ENCODE assay signal across 14 mouse cellular contexts in the genomic region with DNA sequence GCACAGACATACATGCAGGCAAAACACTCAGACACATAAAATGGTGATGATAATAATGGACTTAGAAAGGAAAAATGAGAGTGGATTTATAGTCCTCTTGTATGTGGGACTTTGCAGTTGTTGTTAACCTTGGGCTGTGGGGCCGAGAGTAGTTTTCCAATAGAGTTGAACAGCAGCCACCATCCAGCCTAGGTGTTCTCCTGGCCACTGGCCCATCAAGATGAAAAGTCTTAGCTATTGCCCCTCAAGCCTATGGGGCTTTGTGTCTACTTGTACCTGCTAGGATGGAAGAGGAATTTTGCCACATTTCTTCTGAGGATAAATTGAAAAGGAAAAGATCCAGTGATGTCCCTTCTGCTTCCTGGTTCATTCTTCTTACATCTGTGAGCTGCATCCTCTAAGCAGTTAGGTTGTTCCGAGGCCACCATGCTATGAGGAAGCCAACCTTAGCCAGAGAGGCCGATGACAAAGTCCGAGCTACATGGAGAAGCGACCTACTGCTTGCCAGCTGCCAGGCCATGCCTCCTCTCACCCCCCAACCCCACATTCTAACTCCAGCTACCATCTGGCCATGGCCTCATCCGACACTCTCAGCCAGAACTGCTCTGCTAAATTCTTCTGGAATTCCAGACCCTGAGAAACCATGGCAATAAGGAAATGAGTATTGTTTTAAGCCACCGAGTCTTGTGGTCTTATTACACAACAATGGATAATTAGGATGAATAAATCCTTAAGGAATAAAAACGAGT. TPM values are rescaled to one million over a fixed set of nuclear protein-coding genes. Genes with fewer than 3 reads are reported as not detected.
DNase-seq lines count a peak whose midpoint lies in the region; ATAC-seq and TF ChIP-seq lines count a peak whose summit lies in the region.
"Had no signal": no experiment of that assay in that cellular context is flagged by ENCODE, and none has a peak within 500 bp of the region (broad histone marks: within the 10 kb centered on the region; RNA-seq: fewer than 3 reads in every experiment).

No protein-coding gene starts in this region.

- no peaks in the 10 kb centered on the region for H3K36me3 ChIP-seq in heart, embryonic 11.5 days (ENCODE audit: control insufficient read depth, insufficient read depth, low read length)
- H3K36me3 ChIP-seq in stomach, postnatal 0 days (ENCODE audit: control insufficient read depth, insufficient read depth, low read length), result no peaks in the 10 kb centered on the region
- H3K36me3 ChIP-seq: forebrain, embryonic 12.5 days; hindbrain, embryonic 10.5 days; limb, embryonic 15.5 days had no signal

- WGBS in heart, embryonic 11.5 days (ENCODE audit: insufficient replicate concordance), result 68% methylated on average over 8 of the region's 8 CpGs
- WGBS in stomach, postnatal 0 days, result 66% methylated on average over 8 of the region's 8 CpGs

- H3K27me3 ChIP-seq in heart, embryonic 11.5 days (ENCODE audit: control insufficient read depth, insufficient read depth, low read length), result no peaks in the 10 kb centered on the region
- no peaks in the 10 kb centered on the region for H3K27me3 ChIP-seq in stomach, postnatal 0 days (ENCODE audit: control insufficient read depth, insufficient read depth, low read length)
- H3K27me3 ChIP-seq: forebrain, embryonic 12.5 days; heart, embryonic 13.5 days; limb, embryonic 15.5 days had no signal

- ATAC-seq in heart, embryonic 11.5 days (replicated peaks; ENCODE audit: insufficient number of reproducible peaks, low FRiP score, low TSS enrichment), result no peak
- no peak for ATAC-seq in stomach, postnatal 0 days (ENCODE audit: low FRiP score, low TSS enrichment)

- TF ChIP-seq CTCF in stomach, postnatal 0 days (IDR thresholded peaks at IDR 0.05; ENCODE audit: low read depth), result no peak

- H3K4me3 ChIP-seq in heart, embryonic 11.5 days (ENCODE audit: low read depth, low read length), result no peak overlapping the region
- H3K4me3 ChIP-seq in stomach, postnatal 0 days (ENCODE audit: low read depth, low read length), result no peak overlapping the region
- H3K4me3 ChIP-seq: forebrain, embryonic 12.5 days; heart, embryonic 13.5 days; hindbrain, embryonic 10.5 days; limb, embryonic 15.5 days; megakaryocyte, embryonic 14.5 days had no signal

- no peaks in the 10 kb centered on the region for H3K9me3 ChIP-seq in heart, embryonic 11.5 days (replicated peaks; ENCODE audit: control insufficient read depth, low read length)
- H3K9me3 ChIP-seq in stomach, postnatal 0 days (ENCODE audit: control insufficient read depth, low read length), result no peaks in the 10 kb centered on the region
- H3K9me3 ChIP-seq: forebrain, embryonic 12.5 days; heart, embryonic 13.5 days; hindbrain, embryonic 10.5 days; limb, embryonic 15.5 days; megakaryocyte, embryonic 14.5 days had no signal

- no peak overlapping the region for H3K27ac ChIP-seq in heart, embryonic 11.5 days (ENCODE audit: low read depth, low read length)
- H3K27ac ChIP-seq in stomach, postnatal 0 days (replicated peaks), result no peak overlapping the region
- H3K27ac ChIP-seq: forebrain, embryonic 12.5 days; heart, embryonic 13.5 days; hindbrain, embryonic 10.5 days; limb, embryonic 15.5 days had no signal

- H3K9ac ChIP-seq in heart, embryonic 11.5 days (ENCODE audit: low read depth, low read length), result no peak overlapping the region
- H3K9ac ChIP-seq in stomach, postnatal 0 days (ENCODE audit: low read length), result no peak overlapping the region
- H3K9ac ChIP-seq: forebrain, embryonic 12.5 days; heart, embryonic 13.5 days; limb, embryonic 15.5 days; lung, embryonic 14.5 days had no signal

- no peaks in the 10 kb centered on the region for H3K4me1 ChIP-seq in heart, embryonic 11.5 days (ENCODE audit: control insufficient read depth, insufficient read depth, low read length)
- H3K4me1 ChIP-seq in stomach, postnatal 0 days (replicated peaks; ENCODE audit: control insufficient read depth, insufficient read depth), result no peaks in the 10 kb centered on the region
- H3K4me1 ChIP-seq: forebrain, embryonic 12.5 days had no signal

- no peak overlapping the region for H3K4me2 ChIP-seq in heart, embryonic 11.5 days
- H3K4me2 ChIP-seq in stomach, postnatal 0 days (replicated peaks; ENCODE audit: low read depth), result no peak overlapping the region
- H3K4me2 ChIP-seq: forebrain, embryonic 12.5 days; heart, embryonic 13.5 days; limb, embryonic 15.5 days; lung, embryonic 14.5 days had no signal

- DNase-seq in heart, adult 11 months, result peak; percentile 87
- peak; percentile 27 for DNase-seq in lung, postnatal 10 days
- DNase-seq in lung, postnatal 36 days, result no peak
- peak; percentile 63 for DNase-seq in fat pad, adult 2 months (ENCODE audit: extremely low read depth, low read depth, low spot score)
- DNase-seq in kidney, postnatal 25 days, result peak; percentile 27 to 58
- no peak for DNase-seq in right cerebral cortex, adult 2 months (ENCODE audit: low spot score in 2 of 2)
- DNase-seq in stomach, postnatal 0 days (ENCODE audit: low spot score), result no peak

- TF ChIP-seq EP300 in stomach, postnatal 0 days (optimal IDR thresholded peaks at IDR 0.05), result no peak

RNA-seq across cellular contexts. Expression of gene Rin2, which starts 25.4 kb away (rescaled TPM):
- 16.3 and 21.1 TPM in 2 replicates for polyA plus RNA-seq in heart, embryonic 11.5 days (2014; fragmentation: Nextera tagmentation; extraction: Ambion mirVana)
- polyA plus RNA-seq in stomach, postnatal 0 days (2015; fragmentation: Nextera tagmentation; extraction: Ambion mirVana), result 19.6 and 22.2 TPM in 2 replicates

Comparison
In these comparisons a context has a peak if more than half of its experiments do, and no peak if none do; other contexts are left out.
1. DNase-seq: peak in heart, adult 11 months (single experiment), lung, postnatal 10 days (single experiment), fat pad, adult 2 months (single experiment) and kidney, postnatal 25 days (2 of 2); none in lung, postnatal 36 days (single experiment), right cerebral cortex, adult 2 months (0 of 2) and stomach, postnatal 0 days (single experiment).